In genomic region chr4:151483299-151483976, GRCm38 (mm10) we compare ENCODE assay signal across 8 mouse cellular contexts.
DNase-seq lines count a peak whose midpoint lies in the region; ATAC-seq and TF ChIP-seq lines count a peak whose summit lies in the region.

No protein-coding gene starts in this region.

- peaks cover 24% of the 10 kb centered on the region for H3K4me1 ChIP-seq in forebrain, embryonic 10.5 days
- no peaks in the 10 kb centered on the region for H3K4me1 ChIP-seq in hindbrain, embryonic 11.5 days (replicated peaks; ENCODE audit: control insufficient read depth, insufficient read depth, low read length)

- H3K9ac ChIP-seq in hindbrain, embryonic 11.5 days (ENCODE audit: low read depth, low read length), result no peak overlapping the region

- peak; percentile 79 for TF ChIP-seq CTCF in Patski (IDR thresholded peaks at IDR 0.05)

- DNase-seq in Patski (ENCODE audit: low read depth, low spot score), result no peak
- DNase-seq in c-Kit-positive CD71-positive TER-119-negative erythroid progenitor cells, embryonic 14.5 days (ENCODE audit: low read depth), result peak; percentile 3
- DNase-seq in forebrain, embryonic 10.5 days (ENCODE audit: extremely low spot score, low spot score), result peak; percentile 76
- peak; percentile 84 for DNase-seq in hindbrain, embryonic 11.5 days (ENCODE audit: low spot score)
- peak; percentile 79 to 80 for DNase-seq in layer of hippocampus, postnatal 14 days (ENCODE audit: low spot score in 2 of 2)
- DNase-seq in right cerebral cortex, postnatal 25 days, result peak; percentile 70

- no peaks in the 10 kb centered on the region for H3K36me3 ChIP-seq in forebrain, embryonic 10.5 days (replicated peaks)
- no peaks in the 10 kb centered on the region for H3K36me3 ChIP-seq in hindbrain, embryonic 11.5 days (ENCODE audit: control insufficient read depth, insufficient read depth, low read length)

- H3K27ac ChIP-seq in forebrain, embryonic 10.5 days, result 0 out of 2 replicates have a peak overlapping the region, but pooled peaks have one; percentile 33
- H3K27ac ChIP-seq in hindbrain, embryonic 11.5 days (ENCODE audit: low read depth, low read length), result no peak overlapping the region

- H3K27me3 ChIP-seq in Patski, result no peaks in the 10 kb centered on the region
- peaks cover 18% of the 10 kb centered on the region for H3K27me3 ChIP-seq in forebrain, embryonic 10.5 days (ENCODE audit: poor library complexity, severe bottlenecking)
- H3K27me3 ChIP-seq in hindbrain, embryonic 11.5 days (ENCODE audit: control insufficient read depth, insufficient read depth, low read length), result no peaks in the 10 kb centered on the region

- H3K9me3 ChIP-seq in forebrain, embryonic 10.5 days, result peaks cover 3% of the 10 kb centered on the region; the same call in 1 of the 2 replicates
- no peaks in the 10 kb centered on the region for H3K9me3 ChIP-seq in hindbrain, embryonic 11.5 days (ENCODE audit: control insufficient read depth, low read length)

- in situ Hi-C loops in Patski (cut with MboI; ENCODE audit: low pct_unique_long_range_greater_than_20kb), result loop anchor here (10.0 kb wide), 1 partner anchor 371 kb away; no protein-coding TSS in a partner anchor

- ATAC-seq in Patski, result no peak
- 0 out of 2 replicates have a peak, but pooled peaks have one; percentile 19 for ATAC-seq in hindbrain, embryonic 11.5 days (ENCODE audit: low FRiP score)
- ATAC-seq in megakaryocyte-erythroid progenitor cell, adult 5-6 weeks (replicated peaks; ENCODE audit: low FRiP score, low TSS enrichment, poor library complexity, severe bottlenecking), result 0 out of 2 replicates have a peak, but pooled peaks have one; percentile 50
- no peak for ATAC-seq in erythroblast, adult 5-6 weeks (replicated peaks; ENCODE audit: low FRiP score, poor library complexity, severe bottlenecking)

- H3K4me3 ChIP-seq in forebrain, embryonic 10.5 days, result no peak overlapping the region
- H3K4me3 ChIP-seq in hindbrain, embryonic 11.5 days (ENCODE audit: low read depth, low read length), result no peak overlapping the region

- POLR2A ChIA-PET in Patski (lab: Charles Lee), result no interaction called here

- CTCF ChIA-PET in Patski (lab: Charles Lee), result interaction anchor here (0.9 to 1.6 kb wide), 2 partner anchors 9 to 15 kb away, joined by 3 read pairs; no protein-coding TSS in a partner anchor

- H3K4me2 ChIP-seq in hindbrain, embryonic 11.5 days (replicated peaks; ENCODE audit: low read depth, low read length), result no peak overlapping the region

- WGBS in forebrain, embryonic 10.5 days, result 9% methylated on average over 21 of the region's 21 CpGs
- WGBS in hindbrain, embryonic 11.5 days, result 26% methylated on average over 21 of the region's 21 CpGs

Comparison
In these comparisons a context has a peak if more than half of its experiments do, and no peak if none do; other contexts are left out.
1. ATAC-seq: peak in hindbrain, embryonic 11.5 days (single experiment) and megakaryocyte-erythroid progenitor cell, adult 5-6 weeks (single experiment); none in Patski (single experiment) and erythroblast, adult 5-6 weeks (single experiment).